Mouse (Mus musculus): Measurements from ENCODE around the gene Dpp6. TPM values are rescaled to one million over a fixed set of nuclear protein-coding genes. Genes with fewer than 3 reads are reported as not detected.
A peak's percentile ranks its signal among the peaks of the same experiment; 100 is the strongest.

Dpp6 gene
- polyA plus RNA-seq, 1 experiment from 2014 or later, result 26.7 TPM

DNA sequence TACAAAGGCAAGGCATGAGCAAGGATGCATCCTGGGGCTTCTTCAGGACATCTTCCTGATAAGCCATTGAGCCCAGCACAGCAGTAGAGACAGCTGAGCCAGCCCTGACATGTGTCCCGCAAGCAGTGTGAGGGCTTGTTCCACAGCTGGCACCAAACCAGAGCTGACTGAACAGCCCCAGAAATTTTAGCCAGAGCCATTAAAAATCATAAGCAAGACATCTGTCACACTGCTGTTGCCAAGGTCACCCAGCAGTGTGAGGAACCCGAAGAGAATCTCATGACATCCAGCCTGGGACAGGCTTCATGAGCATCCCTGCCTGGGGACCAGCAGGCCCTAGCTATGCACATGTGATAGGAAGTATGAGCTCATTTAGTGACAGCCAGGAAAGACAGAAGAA lies 438.2 kb downstream of the Dpp6 start:
- no peak for ATAC-seq
- 83% methylated on average over 2 of the region's 2 CpGs for WGBS

DNA sequence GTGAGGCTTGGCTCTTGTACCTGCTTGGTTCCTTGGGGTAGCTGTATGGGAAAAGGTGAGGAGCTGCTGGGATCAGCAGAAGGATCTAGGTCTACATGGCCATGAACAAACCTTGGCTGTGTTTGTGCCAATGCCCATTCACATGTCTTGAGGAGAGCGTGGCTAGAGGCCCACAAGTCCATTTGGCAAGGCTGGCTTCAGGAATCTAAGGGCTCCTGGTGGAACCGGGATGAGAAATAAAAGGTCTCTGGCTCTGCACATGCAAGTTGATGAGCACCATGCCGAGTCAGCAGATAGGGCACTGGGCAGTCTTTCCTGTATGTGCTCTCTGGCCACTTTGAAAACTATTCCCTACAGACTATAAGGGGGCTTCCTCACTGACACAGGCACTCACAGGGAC lies 441.6 kb downstream of the Dpp6 start:
- no peaks in the 10 kb centered on the region for H3K36me3 ChIP-seq (ENCODE audit: control insufficient read depth, insufficient read depth, low read length)
- no peak overlapping the region for H3K27ac ChIP-seq (ENCODE audit: low read depth, low read length)
- no peaks in the 10 kb centered on the region for H3K27me3 ChIP-seq (replicated peaks; ENCODE audit: control insufficient read depth, insufficient read depth, low read length)
- peaks cover 2% of the 10 kb centered on the region; the same call in 1 of the 2 replicates for H3K4me1 ChIP-seq (ENCODE audit: control insufficient read depth, insufficient read depth, low read length)
- DNase-seq (ENCODE audit: low spot score) (no peak), ATAC-seq (no peak)
- H3K9ac ChIP-seq (ENCODE audit: low read length), result no peak overlapping the region
- 83% methylated on average over 3 of the region's 3 CpGs for WGBS
- no peak overlapping the region for H3K4me2 ChIP-seq (ENCODE audit: low read length)
- no peaks in the 10 kb centered on the region for H3K9me3 ChIP-seq (replicated peaks; ENCODE audit: control insufficient read depth, low read length)
- H3K4me3 ChIP-seq (ENCODE audit: low read depth, low read length), result no peak overlapping the region

More for the DNA sequence above, 438.2 kb downstream of the Dpp6 start:
- Histone ChIP-seq H3K4me2 (ENCODE audit: low read length) (no peak overlapping the region), H3K9me3 (replicated peaks; ENCODE audit: control insufficient read depth, low read length) (no peaks in the 10 kb centered on the region), H3K36me3 (ENCODE audit: control insufficient read depth, insufficient read depth, low read length) (no peaks in the 10 kb centered on the region), H3K27me3 (replicated peaks; ENCODE audit: control insufficient read depth, insufficient read depth, low read length) (no peaks in the 10 kb centered on the region), H3K27ac (ENCODE audit: low read depth, low read length) (no peak overlapping the region), H3K4me1 (ENCODE audit: control insufficient read depth, insufficient read depth, low read length) (no peaks in the 10 kb centered on the region), H3K4me3 (ENCODE audit: low read depth, low read length) (no peak overlapping the region), H3K9ac (ENCODE audit: low read length) (no peak overlapping the region)
- DNase-seq (ENCODE audit: low spot score), result no peak

DNA sequence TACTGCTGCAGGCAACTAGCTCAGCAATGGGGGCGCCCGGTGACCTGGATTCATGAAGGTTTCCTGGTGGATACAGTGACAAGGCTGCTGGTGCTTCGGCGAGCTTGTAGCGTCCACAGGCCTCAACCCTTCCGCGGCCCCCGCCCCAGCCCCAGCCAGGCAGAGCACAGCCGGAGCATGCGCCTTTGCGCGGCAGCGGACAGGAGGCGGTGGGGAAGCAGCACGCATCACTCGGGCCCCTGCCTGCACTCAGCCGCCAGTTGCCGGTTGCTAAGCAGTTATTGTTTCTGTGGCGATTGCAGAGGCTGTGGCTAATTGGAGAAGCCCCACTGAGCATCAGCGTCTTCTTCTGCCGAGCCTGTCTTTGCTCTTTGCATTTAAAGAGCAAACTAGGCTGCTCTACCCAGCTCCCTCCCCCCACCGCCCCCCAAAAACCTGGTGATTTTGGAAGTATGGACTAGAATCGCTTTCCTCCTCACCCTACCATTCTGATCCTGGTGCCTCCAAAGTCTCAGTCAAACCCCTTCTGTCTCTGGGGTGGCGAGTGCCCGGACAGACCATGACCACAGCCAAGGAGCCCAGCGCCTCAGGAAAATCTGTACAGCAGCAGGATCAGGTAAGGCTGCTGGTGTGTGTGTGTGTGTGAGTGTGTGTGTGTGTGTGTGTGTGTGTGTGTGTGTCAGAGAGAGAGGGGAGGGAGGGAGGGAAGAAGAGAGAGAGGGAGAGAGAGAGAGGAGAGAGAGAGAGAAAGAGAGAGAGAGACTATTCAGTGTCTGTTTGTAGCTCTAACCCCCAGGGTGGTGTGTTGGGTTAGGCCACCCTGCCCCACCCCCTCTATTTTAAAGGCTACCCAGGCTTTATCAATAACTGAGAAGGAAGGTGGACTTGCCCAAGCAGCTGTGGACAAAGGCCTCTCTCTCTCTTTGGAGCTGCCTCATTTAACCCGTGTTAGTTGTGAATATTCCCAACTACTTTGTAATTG lies 445.0 kb downstream of the Dpp6 start:
- no peaks in the 10 kb centered on the region for H3K27me3 ChIP-seq (replicated peaks; ENCODE audit: control insufficient read depth, insufficient read depth, low read length)
- H3K4me1 ChIP-seq (ENCODE audit: control insufficient read depth, insufficient read depth, low read length), result peaks cover 2% of the 10 kb centered on the region; the same call in 1 of the 2 replicates
- H3K4me2 ChIP-seq (ENCODE audit: low read length), result peak overlapping the region; percentile 61
- H3K36me3 ChIP-seq (ENCODE audit: control insufficient read depth, insufficient read depth, low read length), result no peaks in the 10 kb centered on the region
- H3K4me3 ChIP-seq (ENCODE audit: low read depth, low read length), result peak overlapping the region; percentile 38
- H3K9ac ChIP-seq (ENCODE audit: low read length), result peak overlapping the region; percentile 68
- H3K9me3 ChIP-seq (replicated peaks; ENCODE audit: control insufficient read depth, low read length), result no peaks in the 10 kb centered on the region
- DNase-seq (ENCODE audit: low spot score), result peak; percentile 82
- H3K27ac ChIP-seq (ENCODE audit: low read depth, low read length), result peak overlapping the region; percentile 63
- ATAC-seq, result peak; percentile 95
- 1% methylated on average over 27 of the region's 27 CpGs for WGBS

DNA sequence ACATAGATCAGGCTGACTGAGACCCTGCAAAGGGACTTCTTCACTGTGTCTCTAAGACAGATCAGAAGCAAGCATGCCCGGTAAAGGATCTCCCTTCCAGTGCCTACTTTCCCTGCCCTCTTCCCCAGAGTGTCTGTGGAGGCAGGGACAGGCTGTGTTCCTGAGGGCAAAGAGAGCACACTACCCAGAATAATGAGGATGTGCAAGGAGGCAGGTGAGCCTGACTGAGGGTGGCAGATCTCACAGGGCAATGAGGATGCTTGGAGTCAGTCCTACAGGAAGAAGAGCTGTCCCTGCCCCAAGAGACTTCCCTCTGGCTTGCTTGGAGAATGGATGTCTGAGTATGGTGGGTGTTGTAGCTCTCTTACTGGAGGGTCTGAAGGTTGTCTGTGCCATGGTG lies 445.7 kb downstream of the Dpp6 start:
- Histone ChIP-seq H3K27me3 (replicated peaks; ENCODE audit: control insufficient read depth, insufficient read depth, low read length) (no peaks in the 10 kb centered on the region), H3K27ac (ENCODE audit: low read depth, low read length) (peak overlapping the region; percentile 63; the same call in 1 of the 2 replicates), H3K9ac (ENCODE audit: low read length) (peak overlapping the region; percentile 68), H3K36me3 (ENCODE audit: control insufficient read depth, insufficient read depth, low read length) (no peaks in the 10 kb centered on the region), H3K4me1 (ENCODE audit: control insufficient read depth, insufficient read depth, low read length) (peaks cover 2% of the 10 kb centered on the region; the same call in 1 of the 2 replicates), H3K4me2 (ENCODE audit: low read length) (peak overlapping the region; percentile 61), H3K4me3 (ENCODE audit: low read depth, low read length) (peak overlapping the region; percentile 38), H3K9me3 (replicated peaks; ENCODE audit: control insufficient read depth, low read length) (no peaks in the 10 kb centered on the region)
- 48% methylated on average over 1 of the region's 1 CpGs for WGBS
- DNase-seq (ENCODE audit: low spot score) (no peak), ATAC-seq (peak; percentile 10; the same call in 1 of the 2 replicates)

DNA sequence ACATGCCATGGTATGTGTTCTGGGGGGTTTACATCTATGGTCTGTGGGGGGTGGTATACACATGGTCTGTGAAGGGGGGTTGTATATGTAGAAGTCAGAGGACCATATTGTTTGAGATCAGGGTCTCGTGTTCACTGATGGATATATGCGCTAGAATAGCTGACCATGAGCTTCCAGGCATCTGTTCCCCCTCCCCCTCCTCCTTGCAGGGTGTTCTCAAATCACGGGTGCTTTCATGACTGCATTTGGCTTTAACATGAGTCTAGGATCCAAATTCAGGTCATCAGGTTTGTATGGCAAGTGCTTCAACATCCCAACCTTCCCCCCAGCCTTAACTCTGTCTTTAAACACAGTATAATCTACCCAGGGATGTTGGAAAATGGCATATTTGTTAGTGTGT lies 448.3 kb downstream of the Dpp6 start:
- no peaks in the 10 kb centered on the region for H3K9me3 ChIP-seq (replicated peaks; ENCODE audit: control insufficient read depth, low read length)
- DNase-seq (ENCODE audit: low spot score) (no peak), ATAC-seq (no peak)
- H3K4me1 ChIP-seq (ENCODE audit: control insufficient read depth, insufficient read depth, low read length), result peaks cover 2% of the 10 kb centered on the region; the same call in 1 of the 2 replicates
- H3K27me3 ChIP-seq (replicated peaks; ENCODE audit: control insufficient read depth, insufficient read depth, low read length), result no peaks in the 10 kb centered on the region
- no peak overlapping the region for H3K27ac ChIP-seq (ENCODE audit: low read depth, low read length)
- no peaks in the 10 kb centered on the region for H3K36me3 ChIP-seq (ENCODE audit: control insufficient read depth, insufficient read depth, low read length)
- 86% methylated on average over 3 of the region's 3 CpGs for WGBS
- no peak overlapping the region for H3K9ac ChIP-seq (ENCODE audit: low read length)
- H3K4me3 ChIP-seq (ENCODE audit: low read depth, low read length), result no peak overlapping the region
- no peak overlapping the region for H3K4me2 ChIP-seq (ENCODE audit: low read length)

DNA sequence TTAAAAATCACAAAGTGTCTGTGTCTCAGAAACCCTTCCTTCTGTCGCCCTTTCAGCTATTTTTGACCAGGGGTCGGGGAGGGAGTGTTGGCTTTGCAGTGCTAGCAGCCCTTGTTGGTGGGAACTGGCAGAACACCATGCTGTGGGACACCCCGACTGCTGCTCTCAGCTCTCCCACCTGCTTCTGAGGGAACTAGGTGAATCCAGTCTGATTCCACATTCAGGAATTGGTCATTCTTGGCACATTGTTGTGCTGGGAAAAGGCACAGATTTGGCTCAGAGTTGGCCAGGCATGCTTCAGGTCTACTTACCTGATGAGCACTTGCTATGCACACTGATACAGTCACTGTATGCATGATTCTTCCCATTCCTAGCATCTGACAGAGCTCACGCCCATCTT lies 454.3 kb downstream of the Dpp6 start:
- ATAC-seq (no peak), DNase-seq (ENCODE audit: low spot score) (no peak)
- no peaks in the 10 kb centered on the region for H3K9me3 ChIP-seq (replicated peaks; ENCODE audit: control insufficient read depth, low read length)
- H3K36me3 ChIP-seq (ENCODE audit: control insufficient read depth, insufficient read depth, low read length), result no peaks in the 10 kb centered on the region
- no peaks in the 10 kb centered on the region for H3K4me1 ChIP-seq (ENCODE audit: control insufficient read depth, insufficient read depth, low read length)
- H3K27ac ChIP-seq (ENCODE audit: low read depth, low read length), result no peak overlapping the region
- WGBS, result 84% methylated on average over 4 of the region's 4 CpGs
- H3K4me2 ChIP-seq (ENCODE audit: low read length), result no peak overlapping the region
- no peak overlapping the region for H3K4me3 ChIP-seq (ENCODE audit: low read depth, low read length)
- H3K9ac ChIP-seq (ENCODE audit: low read length), result no peak overlapping the region
- no peaks in the 10 kb centered on the region for H3K27me3 ChIP-seq (replicated peaks; ENCODE audit: control insufficient read depth, insufficient read depth, low read length)

DNA sequence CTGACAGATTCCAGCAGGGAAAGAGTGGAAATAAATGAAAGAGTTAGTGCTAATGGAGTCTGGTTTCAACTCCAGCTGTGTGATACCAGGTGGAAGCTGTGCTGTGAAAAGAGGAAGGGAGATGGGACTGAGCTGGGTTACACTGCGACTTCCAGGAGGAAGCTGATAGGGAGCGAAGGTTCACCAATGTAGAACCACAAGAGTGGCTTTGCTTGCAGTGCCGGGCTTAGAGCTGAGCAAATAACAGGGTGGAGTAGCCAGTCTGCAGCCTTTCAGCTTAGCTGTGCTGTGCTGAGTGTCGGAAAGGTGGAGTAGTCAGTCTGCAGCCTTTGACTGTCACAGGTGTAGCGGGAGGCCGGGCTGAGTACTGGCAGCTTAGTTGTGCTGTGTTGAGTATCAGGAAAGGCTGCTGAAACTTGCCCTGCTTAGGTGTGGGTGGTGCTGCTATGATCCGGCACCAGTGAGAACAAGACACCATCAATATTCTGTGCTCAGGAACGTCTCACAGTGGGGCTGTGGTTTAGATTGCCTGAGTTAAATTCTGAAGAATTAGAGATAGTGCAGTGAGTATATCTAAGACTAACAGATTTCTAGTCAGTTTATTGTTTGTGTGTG lies 457.9 kb downstream of the Dpp6 start:
- no peaks in the 10 kb centered on the region for H3K9me3 ChIP-seq (replicated peaks; ENCODE audit: control insufficient read depth, low read length)
- ATAC-seq, result no peak

DNA sequence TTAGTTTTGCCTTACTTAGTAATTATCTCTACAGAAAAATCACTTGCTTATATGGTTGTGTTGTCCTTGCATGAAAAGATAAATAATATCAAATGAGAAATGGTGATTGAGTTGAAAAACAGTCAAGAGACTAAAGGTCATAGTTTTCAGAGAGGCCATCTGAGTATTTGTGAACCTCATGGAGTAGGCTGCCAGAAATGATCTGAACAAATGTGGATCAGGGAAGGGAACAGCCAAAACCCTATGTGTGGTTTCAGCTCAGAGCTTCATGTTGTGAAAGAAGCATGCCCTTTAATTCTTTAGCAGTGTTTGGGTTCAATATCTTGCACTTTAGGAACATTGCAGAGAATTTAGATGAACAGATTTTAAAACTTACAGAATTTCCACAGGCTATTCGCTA lies 458.9 kb downstream of the Dpp6 start:
- DNase-seq (ENCODE audit: low spot score) (no peak), ATAC-seq (no peak)
- H3K4me1 ChIP-seq (ENCODE audit: control insufficient read depth, insufficient read depth, low read length), result no peaks in the 10 kb centered on the region
- 95% methylated on average over 1 of the region's 1 CpGs for WGBS
- H3K9ac ChIP-seq (ENCODE audit: low read length), result no peak overlapping the region
- no peak overlapping the region for H3K4me2 ChIP-seq (ENCODE audit: low read length)
- no peaks in the 10 kb centered on the region for H3K36me3 ChIP-seq (ENCODE audit: control insufficient read depth, insufficient read depth, low read length)
- H3K9me3 ChIP-seq (replicated peaks; ENCODE audit: control insufficient read depth, low read length), result no peaks in the 10 kb centered on the region
- H3K27me3 ChIP-seq (replicated peaks; ENCODE audit: control insufficient read depth, insufficient read depth, low read length), result no peaks in the 10 kb centered on the region
- no peak overlapping the region for H3K27ac ChIP-seq (ENCODE audit: low read depth, low read length)
- H3K4me3 ChIP-seq (ENCODE audit: low read depth, low read length), result no peak overlapping the region

More for the DNA sequence above, 457.9 kb downstream of the Dpp6 start:
- 55% methylated on average over 8 of the region's 8 CpGs for WGBS
- H3K36me3 ChIP-seq (ENCODE audit: control insufficient read depth, insufficient read depth, low read length), result no peaks in the 10 kb centered on the region
- no peak overlapping the region for H3K27ac ChIP-seq (ENCODE audit: low read depth, low read length)
- no peaks in the 10 kb centered on the region for H3K27me3 ChIP-seq (replicated peaks; ENCODE audit: control insufficient read depth, insufficient read depth, low read length)
- no peak overlapping the region for H3K4me3 ChIP-seq (ENCODE audit: low read depth, low read length)
- no peak for DNase-seq (ENCODE audit: low spot score)
- no peaks in the 10 kb centered on the region for H3K4me1 ChIP-seq (ENCODE audit: control insufficient read depth, insufficient read depth, low read length)
- H3K4me2 ChIP-seq (ENCODE audit: low read length), result no peak overlapping the region
- H3K9ac ChIP-seq (ENCODE audit: low read length), result no peak overlapping the region

Data from forebrain, embryonic 14.5 days (tissue).